10 mouse cellular contexts compared by ENCODE assay signal in the genomic region with DNA sequence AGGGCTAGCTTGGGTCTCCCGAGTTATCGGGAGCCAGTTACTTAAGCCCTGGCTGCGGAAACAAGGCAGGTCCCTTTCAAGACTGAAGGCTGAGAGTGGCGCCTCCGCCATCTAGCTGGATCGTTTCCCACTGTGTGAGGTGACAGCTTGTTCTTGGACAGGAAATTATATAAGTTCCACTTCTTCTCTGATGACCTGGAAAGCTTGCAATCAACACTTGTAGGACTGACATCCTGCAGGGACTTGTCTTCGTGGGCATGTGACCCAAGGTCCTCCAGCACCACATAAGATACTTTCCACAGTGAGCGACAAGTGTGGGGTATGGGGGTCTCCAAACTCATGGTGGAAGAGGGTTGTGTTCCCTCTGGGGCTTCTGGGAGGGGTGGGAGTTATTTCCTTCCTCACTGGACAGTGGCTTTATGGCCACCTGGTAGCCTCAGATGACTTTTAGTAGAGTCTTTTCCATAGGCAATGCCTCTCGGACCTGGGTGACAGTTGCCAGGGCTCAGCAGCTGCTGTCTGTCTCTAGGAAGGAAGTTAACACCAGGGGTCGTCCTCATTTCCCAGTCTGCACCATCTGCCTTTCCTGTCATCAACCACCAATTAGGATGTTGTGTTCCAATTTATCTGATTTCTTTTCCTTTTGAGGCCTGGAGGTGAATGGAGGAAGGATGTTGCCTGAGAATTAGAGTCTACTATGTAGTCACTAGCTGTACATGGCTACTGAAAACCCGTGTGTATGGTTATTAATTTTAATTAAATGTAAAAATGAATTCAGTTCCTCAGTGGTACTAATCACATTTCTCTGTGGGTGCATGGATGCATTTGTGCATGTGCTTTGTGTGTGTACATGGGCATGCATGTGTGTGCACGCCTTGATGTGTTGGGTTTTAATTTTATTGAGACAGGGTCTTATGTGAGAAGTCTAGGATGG. TPM values are rescaled to one million over a fixed set of nuclear protein-coding genes. Genes with fewer than 3 reads are reported as not detected.
DNase-seq lines count a peak whose midpoint lies in the region; ATAC-seq and TF ChIP-seq lines count a peak whose summit lies in the region.
"Had no signal": no experiment of that assay in that cellular context is flagged by ENCODE, and none has a peak within 500 bp of the region (broad histone marks: within the 10 kb centered on the region; RNA-seq: fewer than 3 reads in every experiment).

No protein-coding gene starts in this region.

- DNase-seq in kidney, adult 2 months: peak; percentile 62
- no peak for DNase-seq in kidney, adult 18-20 months
- DNase-seq in cerebellum, adult 9-11 months: peak; percentile 91
- peak; percentile 55 for DNase-seq in heart, postnatal 25 days (ENCODE audit: low spot score)
- no peak for DNase-seq in urinary bladder, adult 18-20 months (ENCODE audit: low spot score in 2 of 2)
- DNase-seq: thymus, postnatal 36 days had no signal

- TF ChIP-seq CTCF in kidney, adult 2 months (conservative IDR thresholded peaks at IDR 0.05; ENCODE audit: insufficient read depth, insufficient read length, low read depth, low read length): no peak

- H3K27ac ChIP-seq in kidney, adult 2 months (ENCODE audit: insufficient read depth, low read depth, low read length): no peak overlapping the region
- H3K27ac ChIP-seq in brown adipose tissue, adult 24 weeks (replicated peaks; ENCODE audit: low read depth, low read length): peak overlapping the region; percentile 73
- H3K27ac ChIP-seq: hindbrain, embryonic 10.5 days; midbrain, embryonic 10.5 days had no signal

- peaks cover 4% of the 10 kb centered on the region; the same call in 1 of the 2 replicates for H3K4me1 ChIP-seq in kidney, adult 2 months (ENCODE audit: control insufficient read depth, insufficient read depth, low read length)
- H3K4me1 ChIP-seq in brown adipose tissue, adult 24 weeks (ENCODE audit: control insufficient read depth, insufficient read depth, insufficient read length, low read length): peaks cover 18% of the 10 kb centered on the region

- TF ChIP-seq POLR2A in kidney, adult 2 months (IDR thresholded peaks at IDR 0.05; ENCODE audit: low read depth, low read length): no peak

- no peak for ATAC-seq in inflammation-experienced regulatory T-cells, adult 6 months

- no peaks in the 10 kb centered on the region for H3K27me3 ChIP-seq in kidney, adult 2 months (replicated peaks; ENCODE audit: control insufficient read depth, insufficient read depth, low read length)

- no peaks in the 10 kb centered on the region for H3K36me3 ChIP-seq in kidney, adult 2 months (ENCODE audit: control insufficient read depth, insufficient read depth, low read length)
- H3K36me3 ChIP-seq: hindbrain, embryonic 10.5 days; midbrain, embryonic 10.5 days had no signal

- no peak overlapping the region for H3K4me3 ChIP-seq in kidney, adult 2 months (ENCODE audit: insufficient read depth, low read depth, low read length)
- H3K4me3 ChIP-seq in brown adipose tissue, adult 24 weeks (ENCODE audit: insufficient read depth, low read depth, low read length): no peak overlapping the region
- H3K4me3 ChIP-seq: hindbrain, embryonic 10.5 days; midbrain, embryonic 10.5 days had no signal

- 74% methylated on average over 12 of the region's 12 CpGs for WGBS in kidney, adult 2 months

- intact Hi-C loops in heart, postnatal 25 days (cut with DNase I): no loop called here

RNA-seq across cellular contexts. Expression of gene Plekhg3, which starts 11.5 kb away (rescaled TPM):
- polyA plus RNA-seq in kidney, adult 2 months (2012; rRNA removed): 57.9 and 67.6 TPM in 2 replicates
- 6.3 and 6.5 TPM in 2 replicates for polyA plus RNA-seq in brown adipose tissue, adult 24 weeks (2012; ENCODE audit: insufficient read depth, insufficient read length, missing spikeins)
- 10 to 100 TPM; 13.5 to 16.6 TPM for total RNA-seq in heart, postnatal 25 days (2021)
- 1 to 10 TPM; 1.9 to 3.5 (median 2.9) TPM for polyA plus RNA-seq in inflammation-experienced regulatory T-cells, adult 6 months (2017; shearing (Covaris generic))

Comparison
In these comparisons a context has a peak if more than half of its experiments do, and no peak if none do; other contexts are left out.
1. DNase-seq: peak in kidney, adult 2 months (single experiment), cerebellum, adult 9-11 months (single experiment) and heart, postnatal 25 days (single experiment); none in kidney, adult 18-20 months (single experiment) and urinary bladder, adult 18-20 months (0 of 2).